Mouse (Mus musculus) embryonic facial prominence, embryonic 15.5 days (tissue): ENCODE measurements around the gene Aip. TPM values are rescaled to one million over a fixed set of nuclear protein-coding genes. Genes with fewer than 3 reads are reported as not detected.

ENCODE experiments used
- ATAC-seq: fragments of 200-750 bp; cut with Nextera tagmentation; 2 replicates; pipeline ENCODE4 v1.8.0; 2017; ENCODE audit warnings: low read depth, moderate TSS enrichment; ENCODE audit not compliant: insufficient number of reproducible peaks, low FRiP score, low TSS enrichment
- H3K27ac ChIP-seq: fragments of 300-500 bp; sonication (generic); replicated peaks from 2 replicates; pipeline ENCODE4 v1.5.1; 2015; ENCODE audit warnings: mild to moderate bottlenecking, inconsistent platforms
- H3K27me3 ChIP-seq: fragments of 300-500 bp; sonication (generic); 2 replicates; pipeline ENCODE4 v1.6.1; 2015; ENCODE audit warnings: inconsistent platforms
- H3K36me3 ChIP-seq: fragments of 300-500 bp; sonication (generic); 2 replicates; pipeline ENCODE4 v1.6.1; 2015; ENCODE audit warnings: mild to moderate bottlenecking, inconsistent platforms
- H3K4me1 ChIP-seq: fragments of 300-500 bp; sonication (generic); 2 replicates; pipeline ENCODE4 v1.6.1; 2015; ENCODE audit warnings: inconsistent platforms
- H3K4me2 ChIP-seq: fragments of 300-500 bp; sonication (generic); replicated peaks from 2 replicates; pipeline ENCODE4 v1.6.1; 2015; ENCODE audit warnings: mild to moderate bottlenecking, inconsistent platforms
- H3K4me3 ChIP-seq: fragments of 300-500 bp; sonication (generic); replicated peaks from 2 replicates; pipeline ENCODE4 v1.5.1; 2015; ENCODE audit warnings: mild to moderate bottlenecking, inconsistent platforms
- H3K9ac ChIP-seq: fragments of 300-500 bp; sonication (generic); 2 replicates; pipeline ENCODE4 v1.6.1; 2015; ENCODE audit warnings: inconsistent platforms
- H3K9me3 ChIP-seq: fragments of 300-500 bp; sonication (generic); replicated peaks from 2 replicates; pipeline ENCODE4 v1.6.1; 2016; ENCODE audit warnings: inconsistent platforms
- WGBS: fragments of 180-500 bp; shearing (Covaris S2); methylation state at CpG from one replicate; pipeline ENCODE4 v1.1.7; 2015; 5-methylcytosine and 5-hydroxymethylcytosine counted together
- polyA plus RNA-seq: library from polyadenylated mRNA; unstranded; fragments of >200 nt; fragmentation: Nextera tagmentation; extraction: Ambion mirVana; gene quantifications from 2 replicates; pipeline ENCODE4 v1.2.1, GENCODE M21; 2015

Aip gene
- polyA plus RNA-seq, 1 experiment from 2014 or later: 98.5 TPM

GRCm38 (mm10) chr19:4095802-4096201, 29.9 kb downstream of the Aip start:
- WGBS: 67% methylated on average over 3 of the region's 3 CpGs
- Histone ChIP-seq H3K4me2 (no peak overlapping the region), H3K4me3 (no peak overlapping the region), H3K9me3 (no peaks in the 10 kb centered on the region), H3K27me3 (peaks cover 7% of the 10 kb centered on the region), H3K9ac (no peak overlapping the region), H3K27ac (no peak overlapping the region), H3K36me3 (no peaks in the 10 kb centered on the region), H3K4me1 (peaks cover 47% of the 10 kb centered on the region)
- no peak for ATAC-seq

DNA sequence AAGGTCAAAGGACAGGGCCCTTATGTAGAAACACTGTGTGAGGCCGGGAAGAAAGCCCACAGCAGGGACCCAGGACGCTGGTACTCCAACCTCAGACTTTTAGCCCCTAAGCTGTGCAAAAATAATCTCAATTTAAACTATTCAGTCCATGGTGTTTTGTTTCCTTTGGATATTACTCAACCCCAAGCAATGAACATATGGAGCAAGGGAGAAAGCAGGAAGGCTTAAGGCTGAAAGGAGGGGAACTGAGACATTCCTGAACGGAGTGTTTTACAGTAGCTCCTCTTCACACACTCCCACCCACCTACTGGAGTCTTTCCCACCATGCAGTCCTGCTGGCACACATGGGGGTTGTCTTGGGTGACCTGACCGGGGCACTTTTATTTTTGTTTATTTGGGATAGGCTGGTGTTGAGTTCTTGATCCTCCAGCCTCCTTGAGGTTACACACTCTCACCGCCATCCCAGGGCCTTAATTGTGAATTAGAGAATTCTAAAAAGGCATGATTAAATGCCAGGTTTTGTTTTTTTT, 30.8 kb downstream of the Aip start:
- H3K4me3 ChIP-seq: no peak overlapping the region
- no peak for ATAC-seq
- H3K27ac ChIP-seq: no peak overlapping the region
- peaks cover 37% of the 10 kb centered on the region for H3K4me1 ChIP-seq
- 79% methylated on average over 5 of the region's 5 CpGs for WGBS
- no peak overlapping the region for H3K4me2 ChIP-seq
- no peaks in the 10 kb centered on the region for H3K9me3 ChIP-seq
- no peaks in the 10 kb centered on the region for H3K36me3 ChIP-seq
- no peak overlapping the region for H3K9ac ChIP-seq
- no peaks in the 10 kb centered on the region for H3K27me3 ChIP-seq

GRCm38 (mm10) chr19:4094348-4094747, 31.3 kb downstream of the Aip start:
- WGBS: 67% methylated on average over 3 of the region's 3 CpGs
- Histone ChIP-seq H3K27me3 (peaks cover 2% of the 10 kb centered on the region; the same call in 1 of the 2 replicates), H3K9ac (no peak overlapping the region), H3K4me2 (no peak overlapping the region), H3K4me3 (no peak overlapping the region), H3K9me3 (no peaks in the 10 kb centered on the region), H3K27ac (no peak overlapping the region), H3K36me3 (no peaks in the 10 kb centered on the region), H3K4me1 (peaks cover 32% of the 10 kb centered on the region)
- no peak for ATAC-seq

DNA sequence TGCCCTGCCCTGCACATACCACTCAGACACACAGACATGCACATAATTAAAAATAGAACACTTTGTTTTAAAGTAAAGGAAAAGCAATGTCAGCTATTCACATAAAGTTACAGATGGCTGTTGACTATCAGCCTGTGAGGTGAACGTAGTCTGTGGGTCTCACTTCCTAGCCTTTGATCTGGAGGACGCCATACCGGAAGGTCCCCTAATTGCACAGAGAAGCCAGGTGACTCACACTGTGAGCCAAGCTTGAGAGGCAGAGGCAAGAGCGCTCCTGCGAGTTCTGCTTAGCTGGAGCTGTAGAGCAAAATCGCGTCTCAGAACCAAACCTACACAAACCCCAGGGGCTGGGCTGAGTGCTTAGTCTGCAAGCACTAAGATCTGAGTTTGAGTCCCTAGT, 31.9 kb downstream of the Aip start:
- H3K36me3 ChIP-seq: no peaks in the 10 kb centered on the region
- ATAC-seq: no peak
- 63% methylated on average over 7 of the region's 7 CpGs for WGBS
- peaks cover 26% of the 10 kb centered on the region for H3K4me1 ChIP-seq
- H3K4me2 ChIP-seq: no peak overlapping the region
- H3K9me3 ChIP-seq: no peaks in the 10 kb centered on the region
- H3K27ac ChIP-seq: no peak overlapping the region
- H3K4me3 ChIP-seq: no peak overlapping the region
- H3K9ac ChIP-seq: no peak overlapping the region
- H3K27me3 ChIP-seq: peaks cover 2% of the 10 kb centered on the region; the same call in 1 of the 2 replicates

DNA sequence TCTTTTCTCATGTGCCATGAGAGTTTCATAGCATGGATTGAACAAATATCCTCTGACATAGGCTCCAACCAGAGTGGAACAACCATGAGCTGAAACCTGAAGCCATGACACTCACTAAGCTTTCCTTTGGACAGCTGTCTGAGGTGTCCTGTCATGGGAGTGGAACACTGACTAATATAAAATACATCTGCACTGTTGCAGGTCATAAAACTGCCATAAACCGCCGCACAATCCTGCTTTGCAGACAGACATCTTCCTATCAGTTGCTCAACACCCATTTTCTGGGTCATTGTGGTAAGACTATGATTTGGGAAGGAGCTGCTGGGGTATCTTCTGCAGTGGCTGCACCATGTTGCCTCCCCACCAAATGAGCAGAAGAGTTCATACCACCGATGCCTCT, 32.9 kb downstream of the Aip start:
- Histone ChIP-seq H3K4me2 (no peak overlapping the region), H3K36me3 (no peaks in the 10 kb centered on the region), H3K27ac (no peak overlapping the region), H3K9ac (no peak overlapping the region), H3K27me3 (peaks cover 2% of the 10 kb centered on the region; the same call in 1 of the 2 replicates), H3K4me1 (peaks cover 17% of the 10 kb centered on the region), H3K4me3 (no peak overlapping the region), H3K9me3 (no peaks in the 10 kb centered on the region)
- 83% methylated on average over 3 of the region's 3 CpGs for WGBS
- ATAC-seq: no peak

DNA sequence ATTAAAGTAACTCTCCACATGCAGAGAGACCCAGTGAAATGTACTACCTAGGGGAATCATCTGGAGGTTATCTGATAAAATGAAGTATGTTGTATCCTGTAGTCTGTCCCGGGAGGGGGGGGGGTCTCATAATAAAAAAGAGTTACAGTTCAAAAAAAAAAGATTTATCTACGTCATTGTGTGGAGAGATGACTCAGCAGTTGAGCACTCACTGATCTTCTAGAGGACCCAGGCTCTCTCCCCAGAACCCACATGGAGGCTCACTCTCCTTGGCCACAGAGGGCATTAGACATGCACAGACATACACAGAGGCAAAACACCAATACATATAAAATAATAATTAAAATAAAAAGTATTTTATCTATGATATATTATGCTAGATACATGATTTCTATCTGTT, 34.3 kb downstream of the Aip start:
- no peak overlapping the region for H3K27ac ChIP-seq
- peaks cover 6% of the 10 kb centered on the region; the same call in 1 of the 2 replicates for H3K4me1 ChIP-seq
- peaks cover 2% of the 10 kb centered on the region; the same call in 1 of the 2 replicates for H3K27me3 ChIP-seq
- no peaks in the 10 kb centered on the region for H3K9me3 ChIP-seq
- 53% methylated on average over 2 of the region's 2 CpGs for WGBS
- ATAC-seq: no peak
- H3K4me2 ChIP-seq: no peak overlapping the region
- H3K36me3 ChIP-seq: no peaks in the 10 kb centered on the region
- no peak overlapping the region for H3K9ac ChIP-seq
- H3K4me3 ChIP-seq: no peak overlapping the region

GRCm38 (mm10) chr19:4090446-4090845, 35.2 kb downstream of the Aip start:
- Histone ChIP-seq H3K9ac (no peak overlapping the region), H3K4me2 (no peak overlapping the region), H3K4me1 (no peaks in the 10 kb centered on the region), H3K9me3 (no peaks in the 10 kb centered on the region), H3K27ac (no peak overlapping the region), H3K4me3 (no peak overlapping the region), H3K27me3 (peaks cover 2% of the 10 kb centered on the region; the same call in 1 of the 2 replicates), H3K36me3 (no peaks in the 10 kb centered on the region)
- WGBS: 85% methylated on average over 3 of the region's 3 CpGs
- no peak for ATAC-seq

DNA sequence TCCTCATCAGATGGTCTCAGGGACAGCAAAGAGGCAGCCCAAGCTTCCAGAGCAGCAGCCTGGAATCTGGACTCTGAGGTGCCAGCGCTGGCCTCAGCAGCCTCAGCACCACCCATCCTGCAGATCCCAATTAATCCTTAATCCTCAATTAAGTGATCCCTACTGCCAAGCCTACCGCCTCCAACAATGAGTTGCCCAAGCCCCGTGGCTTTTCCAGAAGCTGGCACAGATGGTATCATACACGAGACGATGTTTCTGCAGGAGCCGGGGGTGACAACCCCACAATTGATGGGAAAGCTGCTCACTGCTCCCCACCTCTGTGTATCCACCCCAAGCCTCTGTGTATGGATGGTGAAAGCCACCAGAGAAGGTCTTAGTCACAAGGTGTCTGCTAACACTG, 36.5 kb downstream of the Aip start:
- Histone ChIP-seq H3K4me1 (no peaks in the 10 kb centered on the region), H3K36me3 (no peaks in the 10 kb centered on the region), H3K27ac (no peak overlapping the region), H3K4me3 (no peak overlapping the region), H3K9ac (no peak overlapping the region), H3K27me3 (peaks cover 2% of the 10 kb centered on the region; the same call in 1 of the 2 replicates), H3K9me3 (no peaks in the 10 kb centered on the region), H3K4me2 (no peak overlapping the region)
- WGBS: 73% methylated on average over 6 of the region's 6 CpGs
- ATAC-seq: no peak

- WGBS: 47% methylated on average over 5 of the region's 5 CpGs
These were observed 37.5 kb downstream of the Aip start for GRCm38 (mm10) chr19:4088146-4088545.

GRCm38 (mm10) chr19:4087090-4087489, 38.6 kb downstream of the Aip start:
- no peak for ATAC-seq
- 80% methylated on average over 5 of the region's 5 CpGs for WGBS
- H3K9me3 ChIP-seq: no peaks in the 10 kb centered on the region
- no peak overlapping the region for H3K9ac ChIP-seq
- no peaks in the 10 kb centered on the region for H3K4me1 ChIP-seq
- H3K36me3 ChIP-seq: no peaks in the 10 kb centered on the region
- H3K27ac ChIP-seq: no peak overlapping the region
- H3K4me2 ChIP-seq: no peak overlapping the region
- H3K27me3 ChIP-seq: peaks cover 2% of the 10 kb centered on the region; the same call in 1 of the 2 replicates
- no peak overlapping the region for H3K4me3 ChIP-seq

More at GRCm38 (mm10) chr19:4088146-4088545, 37.5 kb downstream of the Aip start:
- no peak overlapping the region for H3K4me3 ChIP-seq
- H3K36me3 ChIP-seq: no peaks in the 10 kb centered on the region
- H3K27me3 ChIP-seq: peaks cover 2% of the 10 kb centered on the region; the same call in 1 of the 2 replicates
- no peak overlapping the region for H3K4me2 ChIP-seq
- no peaks in the 10 kb centered on the region for H3K9me3 ChIP-seq
- H3K9ac ChIP-seq: no peak overlapping the region
- no peak overlapping the region for H3K27ac ChIP-seq
- no peaks in the 10 kb centered on the region for H3K4me1 ChIP-seq
- ATAC-seq: no peak

GRCm38 (mm10) chr19:4086156-4086555, 39.5 kb downstream of the Aip start:
- Histone ChIP-seq H3K4me3 (no peak overlapping the region), H3K9me3 (no peaks in the 10 kb centered on the region), H3K4me1 (no peaks in the 10 kb centered on the region), H3K36me3 (no peaks in the 10 kb centered on the region), H3K27ac (no peak overlapping the region), H3K27me3 (peaks cover 2% of the 10 kb centered on the region; the same call in 1 of the 2 replicates), H3K4me2 (no peak overlapping the region), H3K9ac (no peak overlapping the region)
- no peak for ATAC-seq
- WGBS: 89% methylated on average over 15 of the region's 15 CpGs

DNA sequence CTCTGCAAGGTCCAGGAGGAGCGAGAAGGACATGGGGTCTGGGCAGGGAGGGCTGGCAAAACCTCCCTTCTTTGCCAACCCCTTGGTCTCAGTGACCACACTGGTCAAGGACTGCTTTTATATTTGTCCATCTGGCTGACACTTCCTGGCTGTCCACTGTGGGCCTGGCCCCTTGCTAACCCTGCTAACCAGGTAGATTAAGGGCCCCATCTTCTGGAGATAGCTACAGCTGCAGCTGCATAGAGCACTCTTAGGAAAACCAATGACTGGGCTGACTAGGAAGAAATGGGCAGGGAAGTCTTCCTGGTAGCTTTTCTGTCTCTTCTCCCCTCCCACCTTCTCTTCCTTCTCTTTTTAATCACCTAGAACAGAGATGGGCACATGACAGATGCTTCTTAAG, 40.7 kb downstream of the Aip start:
- Histone ChIP-seq H3K27ac (no peak overlapping the region), H3K36me3 (no peaks in the 10 kb centered on the region), H3K9ac (no peak overlapping the region), H3K4me3 (no peak overlapping the region), H3K27me3 (peaks cover 2% of the 10 kb centered on the region; the same call in 1 of the 2 replicates), H3K9me3 (no peaks in the 10 kb centered on the region), H3K4me2 (no peak overlapping the region), H3K4me1 (no peaks in the 10 kb centered on the region)
- WGBS: 67% methylated on average over 1 of the region's 1 CpGs
- ATAC-seq: no peak
